Mouse (Mus musculus) lung, embryonic 16.5 days (tissue): Measurements from ENCODE around the gene Rtkn2. TPM values are rescaled to one million over a fixed set of nuclear protein-coding genes. Genes with fewer than 3 reads are reported as not detected.

Experiments
- ATAC-seq: fragments of 200-750 bp; cut with Nextera tagmentation; 2 replicates; pipeline ENCODE4 v1.8.0; 2017; ENCODE audit warnings: low read depth, mild to moderate bottlenecking, moderate library complexity
- H3K27ac ChIP-seq: fragments of 300-500 bp; sonication (generic); 2 replicates; pipeline ENCODE4 v1.5.1; 2014; ENCODE audit warnings: mild to moderate bottlenecking, control low read depth, low read length
- H3K27me3 ChIP-seq: fragments of 300-500 bp; sonication (generic); 2 replicates; pipeline ENCODE4 v1.6.1; 2014; ENCODE audit warnings: low read depth, low read length, mixed read lengths; ENCODE audit not compliant: control insufficient read depth, insufficient read depth
- H3K36me3 ChIP-seq: fragments of 300-500 bp; sonication (generic); 2 replicates; pipeline ENCODE4 v1.6.1; 2014; ENCODE audit warnings: low read length; ENCODE audit not compliant: control insufficient read depth, insufficient read depth
- H3K4me1 ChIP-seq: fragments of 300-500 bp; sonication (generic); replicated peaks from 2 replicates; pipeline ENCODE4 v1.6.1; 2014; ENCODE audit warnings: low read length, mixed read lengths; ENCODE audit not compliant: control insufficient read depth, insufficient read depth
- H3K4me2 ChIP-seq: fragments of 300-500 bp; sonication (generic); 2 replicates; pipeline ENCODE4 v1.6.1; 2014; ENCODE audit warnings: low read depth, low read length, control low read depth
- H3K4me3 ChIP-seq: fragments of 300-500 bp; sonication (generic); 2 replicates; pipeline ENCODE4 v1.5.1; 2014; ENCODE audit warnings: mild to moderate bottlenecking, low read length, control low read depth
- H3K9ac ChIP-seq: fragments of 300-500 bp; sonication (generic); 2 replicates; pipeline ENCODE4 v1.6.1; 2014; ENCODE audit warnings: low read length, control low read depth
- H3K9me3 ChIP-seq: fragments of 300-500 bp; sonication (generic); 2 replicates; pipeline ENCODE4 v1.6.1; 2016; ENCODE audit warnings: low read length; ENCODE audit not compliant: control insufficient read depth
- WGBS: fragments of 180-500 bp; shearing (Covaris S2); extraction: QIAGEN DNeasy Blood & Tissue Kit; methylation state at CpG from one replicate; pipeline ENCODE4 v1.1.7; 2014; 5-methylcytosine and 5-hydroxymethylcytosine counted together
- polyA plus RNA-seq: library from polyadenylated mRNA; unstranded; fragments of >200 nt; fragmentation: Nextera tagmentation; extraction: Ambion mirVana; gene quantifications from 2 replicates; pipeline ENCODE4 v1.2.1, GENCODE M21; 2015

Rtkn2 gene
- polyA plus RNA-seq, 1 experiment from 2014 or later, result 14.6 TPM

DNA sequence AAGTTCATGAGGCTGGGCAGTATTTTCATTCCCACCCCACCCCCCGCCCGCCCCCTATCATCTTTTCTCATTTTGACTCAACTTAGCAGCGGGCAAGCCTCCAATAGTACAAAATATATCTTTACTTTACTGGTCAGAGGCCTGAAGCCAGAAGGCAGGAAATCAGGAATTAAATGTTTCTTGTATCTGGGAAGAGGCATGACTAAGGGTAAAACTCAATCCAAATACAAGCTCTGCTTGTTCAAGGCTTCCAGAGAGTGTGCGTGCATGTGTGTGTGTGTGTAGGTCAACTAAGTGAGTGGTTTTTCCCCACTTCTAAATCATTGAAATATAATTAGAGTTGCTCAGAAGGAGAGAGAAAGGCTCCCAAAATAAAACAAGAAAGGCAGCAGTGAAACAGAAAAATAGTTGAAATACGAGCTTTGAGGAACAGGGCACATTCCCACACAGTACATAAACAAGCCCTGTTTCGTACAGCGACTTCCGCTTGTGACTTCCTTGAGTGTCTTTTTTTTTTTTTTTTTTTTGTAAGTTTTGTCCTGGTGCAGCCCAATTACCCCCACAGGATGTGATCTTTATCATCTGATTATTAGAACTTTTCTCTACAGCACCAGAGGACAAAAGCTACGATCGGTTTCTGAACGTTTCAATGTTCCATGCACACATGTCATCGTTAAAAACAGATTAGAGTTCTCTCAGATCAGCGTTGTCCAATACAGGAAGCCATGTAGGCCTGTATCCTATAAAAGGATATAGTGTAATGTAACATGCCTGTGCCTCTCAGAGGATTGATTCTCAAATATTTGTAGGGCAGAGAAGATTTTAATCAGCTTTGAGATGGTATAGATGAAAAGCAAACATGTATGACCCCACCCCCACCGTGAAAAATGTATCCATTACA lies 125.8 kb downstream of the Rtkn2 start:
- peak overlapping the region; percentile 23; the same call in 1 of the 2 replicates for H3K4me2 ChIP-seq
- peak; percentile 57 for ATAC-seq

DNA sequence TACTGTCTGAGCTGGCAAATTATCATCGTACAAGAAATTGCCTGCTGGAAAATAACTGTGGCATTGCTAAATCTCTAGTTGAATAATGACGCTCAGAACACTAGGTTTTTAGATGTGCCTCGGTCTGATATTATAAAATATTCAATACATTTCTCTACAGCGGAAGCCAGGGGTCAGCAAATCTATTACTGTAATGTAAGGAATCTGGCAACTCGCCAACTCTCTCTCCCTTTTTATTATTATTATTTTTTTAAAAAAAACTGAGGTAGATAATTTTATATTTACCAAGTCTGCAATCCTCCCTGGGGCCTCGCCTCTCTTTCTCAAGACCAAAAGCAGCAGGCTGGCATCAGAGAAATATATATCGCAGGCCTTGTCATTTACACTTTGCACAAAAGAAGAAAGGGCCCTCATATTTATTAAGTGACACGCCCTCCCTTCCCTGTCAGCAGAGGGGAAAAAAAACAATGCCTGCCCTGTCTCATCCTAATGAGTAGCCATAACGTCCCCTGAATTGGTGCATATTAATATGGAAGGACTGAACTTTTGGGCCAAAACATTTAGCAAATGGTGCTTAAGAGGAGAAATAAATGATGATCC lies 127.1 kb downstream of the Rtkn2 start:
- ATAC-seq, result no peak
- Histone ChIP-seq H3K27ac (no peak overlapping the region), H3K4me3 (no peak overlapping the region), H3K36me3 (peaks cover 7% of the 10 kb centered on the region), H3K4me1 (peaks cover 39% of the 10 kb centered on the region), H3K9me3 (no peaks in the 10 kb centered on the region), H3K4me2 (no peak overlapping the region), H3K27me3 (no peaks in the 10 kb centered on the region), H3K9ac (no peak overlapping the region)
- 44% methylated on average over 9 of the region's 9 CpGs for WGBS

More for the DNA sequence above, 125.8 kb downstream of the Rtkn2 start:
- Histone ChIP-seq H3K36me3 (peaks cover 12% of the 10 kb centered on the region), H3K27me3 (no peaks in the 10 kb centered on the region), H3K9ac (no peak overlapping the region), H3K4me3 (no peak overlapping the region), H3K9me3 (no peaks in the 10 kb centered on the region), H3K4me1 (peaks cover 31% of the 10 kb centered on the region), H3K27ac (peak overlapping the region; percentile 91)
- WGBS, result 23% methylated on average over 14 of the region's 14 CpGs

DNA sequence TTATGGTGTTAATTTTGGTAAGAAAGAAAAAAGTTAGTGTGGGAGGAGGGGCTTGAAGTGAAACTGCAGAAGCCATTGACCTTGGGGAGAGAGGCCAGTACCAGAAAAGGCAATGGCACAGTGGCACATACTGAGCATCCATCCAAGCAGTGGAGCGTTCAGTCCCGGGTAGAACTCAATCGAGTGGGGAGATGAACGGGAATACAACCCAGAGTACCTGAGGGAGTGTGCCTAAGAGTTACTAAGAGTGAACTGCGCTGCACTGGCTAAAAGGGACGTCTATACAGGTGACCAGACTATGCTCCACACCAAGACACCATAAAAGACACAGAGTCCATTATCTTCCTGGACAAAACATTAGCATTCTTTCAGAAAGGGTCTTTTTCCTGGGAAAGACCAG lies 128.3 kb downstream of the Rtkn2 start:
- H3K36me3 ChIP-seq, result peaks cover 7% of the 10 kb centered on the region
- no peak for ATAC-seq
- H3K4me2 ChIP-seq, result no peak overlapping the region
- 85% methylated on average over 6 of the region's 6 CpGs for WGBS
- no peak overlapping the region for H3K9ac ChIP-seq
- H3K27me3 ChIP-seq, result no peaks in the 10 kb centered on the region
- no peaks in the 10 kb centered on the region for H3K9me3 ChIP-seq
- H3K4me1 ChIP-seq, result peaks cover 42% of the 10 kb centered on the region
- H3K27ac ChIP-seq, result no peak overlapping the region
- H3K4me3 ChIP-seq, result no peak overlapping the region

Other genes starting within 250 kb of the Rtkn2 start
- gene Zfp365, start 66.9 kb upstream of the Rtkn2 start, polyA plus RNA-seq, result 0.83 and 0.98 TPM in 2 replicates